Mouse (Mus musculus) kidney, postnatal 0 days (tissue): ENCODE results near the gene Wee1. TPM values are rescaled to one million over a fixed set of nuclear protein-coding genes. Genes with fewer than 3 reads are reported as not detected.

Experiments
- ATAC-seq: fragments of 200-750 bp; cut with Nextera tagmentation; replicated peaks from 2 replicates; pipeline ENCODE4 v1.8.0; 2017; ENCODE audit warnings: low read depth, moderate number of reproducible peaks, moderate TSS enrichment, moderate library complexity; ENCODE audit not compliant: low FRiP score
- DNase-seq: peaks from one replicate; pipeline ENCODE4 v3.0.0-alpha.2; 2016; ENCODE audit warnings: low spot score
- H3K27ac ChIP-seq: fragments of 300-500 bp; sonication (generic); 2 replicates; pipeline ENCODE4 v1.5.1; 2014; ENCODE audit warnings: mild to moderate bottlenecking
- H3K27me3 ChIP-seq: fragments of 300-500 bp; sonication (generic); 2 replicates; pipeline ENCODE4 v1.6.1; 2014; ENCODE audit warnings: low read length, mixed read lengths; ENCODE audit not compliant: insufficient read depth
- H3K36me3 ChIP-seq: fragments of 300-500 bp; sonication (generic); 2 replicates; pipeline ENCODE4 v1.6.1; 2014; ENCODE audit warnings: low read length, mixed read lengths; ENCODE audit not compliant: insufficient read depth
- H3K4me1 ChIP-seq: fragments of 300-500 bp; sonication (generic); replicated peaks from 2 replicates; pipeline ENCODE4 v1.6.1; 2014; ENCODE audit warnings: antibody characterized with exemption, low read length, mixed read lengths; ENCODE audit not compliant: insufficient read depth
- H3K4me2 ChIP-seq: fragments of 300-500 bp; sonication (generic); 2 replicates; pipeline ENCODE4 v1.6.1; 2014; ENCODE audit warnings: mild to moderate bottlenecking, low read length, moderate library complexity, mixed read lengths
- H3K4me3 ChIP-seq: fragments of 300-500 bp; sonication (generic); replicated peaks from 2 replicates; pipeline ENCODE4 v1.5.1; 2014; ENCODE audit warnings: low read depth, low read length
- H3K9ac ChIP-seq: fragments of 300-500 bp; sonication (generic); 2 replicates; pipeline ENCODE4 v1.6.1; 2014; ENCODE audit warnings: low read depth, low read length
- H3K9me3 ChIP-seq: fragments of 300-500 bp; sonication (generic); replicated peaks from 2 replicates; pipeline ENCODE4 v1.6.1; 2016; ENCODE audit warnings: low read length, inconsistent platforms, mixed read lengths
- CTCF ChIP-seq: IDR thresholded peaks from 2 replicates; pipeline ENCODE4 v1.5.1; 2016; ENCODE audit warnings: antibody characterized with exemption, low read depth, mild to moderate bottlenecking, moderate library complexity
- WGBS: fragments of 180-500 bp; shearing (Covaris S2); extraction: QIAGEN DNeasy Blood & Tissue Kit; methylation state at CpG from one replicate; pipeline ENCODE4 v1.1.7; 2014; 5-methylcytosine and 5-hydroxymethylcytosine counted together
- polyA plus RNA-seq: library from polyadenylated mRNA; unstranded; fragments of >200 nt; fragmentation: Nextera tagmentation; extraction: Ambion mirVana; gene quantifications from 2 replicates; pipeline ENCODE4 v1.2.1, GENCODE M21; 2015

Wee1 gene
- polyA plus RNA-seq, 1 experiment from 2014 or later: 16.9 TPM

DNA sequence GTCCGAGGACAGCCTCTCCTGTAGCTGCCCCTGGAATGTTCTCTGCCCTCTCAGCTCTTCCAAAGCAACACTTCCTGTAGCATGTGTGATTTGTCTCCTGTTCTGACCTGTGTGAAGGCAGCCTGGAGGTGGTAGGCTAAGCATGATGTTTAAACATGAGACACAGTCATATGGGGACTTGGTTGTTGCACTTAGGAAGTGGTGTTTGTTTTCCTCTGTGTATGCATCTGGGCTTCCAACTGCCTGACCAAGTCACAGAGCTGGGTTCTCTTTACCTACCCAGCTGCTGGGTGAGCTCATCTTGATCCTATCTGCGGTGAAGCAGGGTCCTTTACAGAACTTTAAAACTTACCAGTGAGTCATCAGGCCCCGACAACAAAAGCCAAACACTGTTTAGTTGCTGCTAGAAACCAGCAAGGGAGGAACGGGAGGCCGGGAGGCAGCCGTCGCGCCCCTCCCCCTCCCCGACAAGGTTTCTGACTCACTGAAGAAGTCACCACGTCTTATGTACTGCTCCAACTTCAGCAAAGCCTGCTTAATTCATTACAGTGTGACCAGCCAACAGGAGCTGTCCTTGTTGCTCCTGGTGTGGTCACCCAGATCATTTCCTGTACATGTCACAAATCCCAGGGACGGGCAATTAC, 12.8 kb upstream of the Wee1 start:
- no peak overlapping the region for H3K4me3 ChIP-seq
- no peaks in the 10 kb centered on the region for H3K27me3 ChIP-seq
- no peaks in the 10 kb centered on the region for H3K36me3 ChIP-seq
- H3K4me2 ChIP-seq: peak overlapping the region; percentile 43
- DNase-seq (peak; percentile 82), ATAC-seq (peak; percentile 84)
- H3K27ac ChIP-seq: peak overlapping the region; percentile 77
- no peak for TF ChIP-seq CTCF
- H3K4me1 ChIP-seq: peaks cover 12% of the 10 kb centered on the region; the same call in 1 of the 2 replicates
- no peaks in the 10 kb centered on the region for H3K9me3 ChIP-seq
- H3K9ac ChIP-seq: 0 out of 2 replicates have a peak overlapping the region, but pooled peaks have one; percentile 32
- 6% methylated on average over 11 of the region's 11 CpGs for WGBS

DNA sequence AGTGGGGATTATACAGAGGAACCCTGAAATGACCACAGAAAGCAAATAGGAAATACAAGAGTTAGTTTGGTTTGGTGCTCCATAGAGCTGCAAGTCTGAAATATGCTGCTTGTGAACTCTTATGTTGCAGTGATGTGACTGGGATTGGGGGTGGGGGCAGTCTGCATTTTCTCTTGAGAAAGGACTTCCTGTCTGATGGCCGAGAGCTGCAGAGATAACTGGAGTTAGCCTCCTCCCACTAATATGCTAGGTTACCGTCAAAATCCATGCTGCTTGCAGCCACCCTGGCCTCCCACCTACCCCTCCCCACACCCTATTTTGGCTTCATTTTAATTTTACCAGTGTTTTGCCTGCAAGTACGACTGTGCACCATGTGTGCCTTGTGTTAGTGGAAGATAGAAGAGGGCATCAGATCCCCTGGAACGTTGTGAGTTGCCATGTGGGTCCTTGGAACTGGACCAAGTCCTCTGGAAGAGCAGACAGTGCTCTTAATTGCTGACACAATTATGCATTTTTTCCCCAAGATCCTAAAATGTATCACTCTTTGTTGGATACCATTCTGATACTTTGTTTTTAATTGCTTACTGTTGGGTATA, 11.7 kb upstream of the Wee1 start:
- Histone ChIP-seq H3K36me3 (no peaks in the 10 kb centered on the region), H3K4me3 (no peak overlapping the region), H3K9me3 (no peaks in the 10 kb centered on the region), H3K4me1 (peaks cover 12% of the 10 kb centered on the region; the same call in 1 of the 2 replicates), H3K27ac (0 out of 2 replicates have a peak overlapping the region, but pooled peaks have one; percentile 1), H3K27me3 (no peaks in the 10 kb centered on the region), H3K4me2 (no peak overlapping the region), H3K9ac (no peak overlapping the region)
- no peak for TF ChIP-seq CTCF
- 35% methylated on average over 4 of the region's 4 CpGs for WGBS
- ATAC-seq: no peak
- peak; percentile 37 for DNase-seq

- H3K9me3 ChIP-seq: no peaks in the 10 kb centered on the region
- ATAC-seq (no peak), DNase-seq (peak; percentile 51)
- no peak overlapping the region for H3K27ac ChIP-seq
- H3K27me3 ChIP-seq: no peaks in the 10 kb centered on the region
- 31% methylated on average over 5 of the region's 5 CpGs for WGBS
- H3K4me2 ChIP-seq: no peak overlapping the region
- no peak overlapping the region for H3K4me3 ChIP-seq
- H3K36me3 ChIP-seq: no peaks in the 10 kb centered on the region
- no peak overlapping the region for H3K9ac ChIP-seq
- H3K4me1 ChIP-seq: peaks cover 2% of the 10 kb centered on the region; the same call in 1 of the 2 replicates
- TF ChIP-seq CTCF: no peak
Measured at GRCm38 (mm10) chr7:110114699-110115098, 7.1 kb upstream of the Wee1 start.

GRCm38 (mm10) chr7:110116731-110117291, 5.0 kb upstream of the Wee1 start:
- ATAC-seq: no peak
- WGBS: 46% methylated on average over 1 of the region's 1 CpGs
- peak; percentile 72 for DNase-seq
- peak overlapping the region; percentile 51; the same call in 1 of the 2 replicates for H3K27ac ChIP-seq
- H3K9ac ChIP-seq: no peak overlapping the region
- H3K36me3 ChIP-seq: no peaks in the 10 kb centered on the region
- no peak overlapping the region for H3K4me3 ChIP-seq
- no peaks in the 10 kb centered on the region for H3K27me3 ChIP-seq
- no peak overlapping the region for H3K4me2 ChIP-seq
- TF ChIP-seq CTCF: no peak
- H3K9me3 ChIP-seq: no peaks in the 10 kb centered on the region
- no peaks in the 10 kb centered on the region for H3K4me1 ChIP-seq

- TF ChIP-seq CTCF: no peak
- no peak for DNase-seq
- H3K36me3 ChIP-seq: no peaks in the 10 kb centered on the region
- no peaks in the 10 kb centered on the region for H3K9me3 ChIP-seq
- H3K27me3 ChIP-seq: no peaks in the 10 kb centered on the region
- no peak overlapping the region for H3K27ac ChIP-seq
- H3K9ac ChIP-seq: no peak overlapping the region
- H3K4me1 ChIP-seq: no peaks in the 10 kb centered on the region
- no peak overlapping the region for H3K4me3 ChIP-seq
- no peak for ATAC-seq
- no peak overlapping the region for H3K4me2 ChIP-seq
- 96% methylated on average over 2 of the region's 2 CpGs for WGBS
Measured at GRCm38 (mm10) chr7:110118448-110118847, 3.4 kb upstream of the Wee1 start.

GRCm38 (mm10) chr7:110120157-110120784, 1.6 kb upstream of the Wee1 start:
- WGBS: 81% methylated on average over 2 of the region's 2 CpGs
- no peak overlapping the region for H3K9ac ChIP-seq
- ATAC-seq: no peak
- no peak for DNase-seq
- no peak overlapping the region for H3K4me3 ChIP-seq
- TF ChIP-seq CTCF: no peak
- H3K27me3 ChIP-seq: no peaks in the 10 kb centered on the region
- 0 out of 2 replicates have a peak overlapping the region, but pooled peaks have one; percentile 69 for H3K4me2 ChIP-seq
- H3K36me3 ChIP-seq: no peaks in the 10 kb centered on the region
- no peaks in the 10 kb centered on the region for H3K9me3 ChIP-seq
- H3K27ac ChIP-seq: no peak overlapping the region
- H3K4me1 ChIP-seq: 0 out of 2 replicates have a peak, but pooled peaks cover 5% of the 10 kb centered on the region
